Mouse (Mus musculus) forebrain, embryonic 11.5 days (tissue): ENCODE results near the gene Scamp5. TPM values are rescaled to one million over a fixed set of nuclear protein-coding genes. Genes with fewer than 3 reads are reported as not detected.

Source experiments
- ATAC-seq: fragments of 200-750 bp; cut with Nextera tagmentation; replicated peaks from 2 replicates; pipeline ENCODE4 v1.8.0; 2017; ENCODE audit warnings: moderate TSS enrichment; ENCODE audit not compliant: low FRiP score
- DNase-seq: peaks from one replicate; pipeline ENCODE4 v3.0.0-alpha.2; 2017; ENCODE audit warnings: low spot score
- H3K27ac ChIP-seq: fragments of 300-500 bp; sonication (generic); 2 replicates; pipeline ENCODE4 v1.5.1; 2014; ENCODE audit warnings: low read depth, low read length
- H3K27me3 ChIP-seq: fragments of 300-500 bp; sonication (generic); 2 replicates; pipeline ENCODE4 v1.6.1; 2014; ENCODE audit warnings: mild to moderate bottlenecking, low read length, mixed read lengths; ENCODE audit not compliant: control insufficient read depth, insufficient read depth
- H3K36me3 ChIP-seq: fragments of 300-500 bp; sonication (generic); 2 replicates; pipeline ENCODE4 v1.6.1; 2014; ENCODE audit warnings: mild to moderate bottlenecking, low read length, moderate library complexity, mixed read lengths; ENCODE audit not compliant: control insufficient read depth, insufficient read depth
- H3K4me1 ChIP-seq: fragments of 300-500 bp; sonication (generic); replicated peaks from 2 replicates; pipeline ENCODE4 v1.6.1; 2014; ENCODE audit warnings: low read length, mixed read lengths; ENCODE audit not compliant: control insufficient read depth, insufficient read depth
- H3K4me2 ChIP-seq: fragments of 300-500 bp; sonication (generic); 2 replicates; pipeline ENCODE4 v1.6.1; 2014; ENCODE audit warnings: low read depth, mild to moderate bottlenecking, low read length, moderate library complexity, mixed read lengths; ENCODE audit not compliant: severe bottlenecking
- H3K4me3 ChIP-seq: fragments of 300-500 bp; sonication (generic); 2 replicates; pipeline ENCODE4 v1.5.1; 2014; ENCODE audit warnings: low read depth, low read length
- H3K9ac ChIP-seq: fragments of 300-500 bp; sonication (generic); 2 replicates; pipeline ENCODE4 v1.6.1; 2014; ENCODE audit warnings: low read length
- H3K9me3 ChIP-seq: fragments of 300-500 bp; sonication (generic); 2 replicates; pipeline ENCODE4 v1.6.1; 2016; ENCODE audit warnings: low read length, mixed read lengths; ENCODE audit not compliant: control insufficient read depth
- WGBS: fragments of 180-500 bp; shearing (Covaris S2); extraction: QIAGEN DNeasy Blood & Tissue Kit; methylation state at CpG from one replicate; pipeline ENCODE4 v1.1.7; 2014; 5-methylcytosine and 5-hydroxymethylcytosine counted together
- polyA plus RNA-seq: library from polyadenylated mRNA; unstranded; fragments of >200 nt; fragmentation: Nextera tagmentation; extraction: Ambion mirVana; gene quantifications from 2 replicates; pipeline ENCODE4 v1.2.1, GENCODE M21; 2014

Scamp5 gene
- polyA plus RNA-seq, 1 experiment from 2014 or later: 15.5 TPM

DNA sequence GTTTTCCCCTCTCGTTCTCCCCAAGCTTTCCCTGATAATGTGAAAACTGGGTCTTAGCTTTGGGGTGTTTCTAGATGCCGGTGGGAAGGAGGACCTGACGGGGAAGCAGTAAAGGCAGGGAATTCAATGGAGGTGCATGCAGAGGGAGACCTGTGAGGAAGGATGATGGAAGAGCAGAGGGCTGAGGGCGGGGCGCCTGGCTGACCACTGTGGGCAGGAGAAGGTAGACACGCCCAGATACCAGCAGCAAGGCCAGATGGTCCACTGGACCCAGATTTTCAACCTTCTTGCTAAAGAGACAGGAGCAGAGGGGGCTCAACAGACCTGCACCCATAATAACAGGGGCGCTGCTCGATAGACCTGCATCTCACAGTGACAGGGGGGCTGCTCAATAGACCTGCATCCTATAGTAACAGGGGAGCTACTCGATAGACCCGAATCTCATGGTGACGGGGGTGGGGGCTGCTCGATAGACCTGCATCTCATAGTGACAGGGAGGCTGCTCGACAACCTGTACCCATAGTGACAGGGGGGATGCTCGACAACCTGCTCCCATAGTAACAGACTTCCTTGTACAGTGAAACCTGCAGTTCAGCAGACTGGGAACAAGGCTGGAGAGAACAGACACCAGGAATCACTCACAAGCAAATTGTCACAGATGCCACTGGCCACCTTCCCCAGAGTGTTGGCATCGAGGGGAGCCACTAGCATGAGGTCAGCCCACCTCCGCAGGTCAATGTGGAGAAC is 48.2 kb downstream of the Scamp5 start:
- no peaks in the 10 kb centered on the region for H3K4me1 ChIP-seq
- no peaks in the 10 kb centered on the region for H3K9me3 ChIP-seq
- no peaks in the 10 kb centered on the region for H3K27me3 ChIP-seq
- DNase-seq (no peak), ATAC-seq (no peak)
- 88% methylated on average over 16 of the region's 16 CpGs for WGBS
- H3K27ac ChIP-seq: no peak overlapping the region
- no peak overlapping the region for H3K4me2 ChIP-seq
- no peak overlapping the region for H3K4me3 ChIP-seq
- no peak overlapping the region for H3K9ac ChIP-seq
- no peaks in the 10 kb centered on the region for H3K36me3 ChIP-seq

DNA sequence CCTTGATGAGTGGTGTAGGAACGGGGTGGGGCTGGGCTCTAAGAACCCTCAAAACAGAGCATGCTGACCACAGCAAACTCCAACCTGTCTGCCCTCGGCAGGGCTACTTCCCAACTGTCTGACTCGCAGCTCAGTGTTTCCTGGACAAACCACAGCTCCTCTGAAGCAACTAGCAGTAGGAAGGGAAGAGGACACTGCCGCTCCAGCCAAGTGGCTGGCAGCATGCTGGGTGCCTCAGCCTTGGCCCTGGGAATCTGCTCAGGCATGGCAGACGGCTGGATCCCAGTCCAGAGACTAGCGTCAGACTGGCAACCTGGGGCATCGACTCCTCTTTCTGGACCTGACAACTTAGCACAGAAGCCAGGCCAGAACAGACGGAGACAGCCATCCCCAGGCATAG is 50.5 kb downstream of the Scamp5 start:
- 89% methylated on average over 8 of the region's 8 CpGs for WGBS
- no peak overlapping the region for H3K4me2 ChIP-seq

DNA sequence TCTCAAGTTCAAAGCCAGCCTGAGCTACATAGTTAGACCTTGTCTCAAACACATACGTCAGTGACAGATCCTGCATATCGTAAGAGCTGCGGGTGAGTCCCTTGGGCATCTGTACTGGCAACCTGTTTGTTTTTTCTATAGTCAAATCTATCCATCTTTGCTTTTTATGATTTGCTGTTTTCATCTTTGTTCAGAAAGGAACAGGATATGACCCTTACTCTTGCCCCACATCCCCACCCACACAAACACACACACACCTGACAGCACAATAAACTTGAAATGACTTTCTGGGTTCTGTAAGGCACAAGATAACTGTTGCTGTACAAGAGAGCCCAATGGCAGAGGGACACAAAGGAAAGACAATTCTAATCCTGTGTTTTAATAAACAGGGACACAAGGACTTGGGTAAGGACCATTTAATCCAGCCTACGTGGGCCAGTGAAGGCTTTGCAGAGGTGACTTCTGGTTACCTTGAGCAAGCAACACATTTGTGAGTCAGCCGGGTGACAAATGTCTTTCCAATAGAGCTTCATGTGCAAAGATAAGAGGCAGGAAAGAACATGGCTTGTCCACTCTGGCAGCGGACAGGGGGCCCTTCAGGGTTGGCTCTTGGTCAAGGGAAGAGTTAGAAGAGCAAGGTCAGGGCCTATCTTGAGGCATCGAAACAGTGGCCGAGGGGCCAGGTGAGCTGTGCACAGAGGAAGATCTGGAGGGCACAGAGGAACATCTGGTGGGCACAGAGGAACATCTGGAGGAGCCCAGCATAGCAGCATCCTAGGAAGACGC is 60.5 kb downstream of the Scamp5 start:
- 93% methylated on average over 9 of the region's 9 CpGs for WGBS
- no peaks in the 10 kb centered on the region for H3K4me1 ChIP-seq
- no peaks in the 10 kb centered on the region for H3K27me3 ChIP-seq
- H3K4me2 ChIP-seq: no peak overlapping the region
- no peaks in the 10 kb centered on the region for H3K9me3 ChIP-seq
- no peak overlapping the region for H3K9ac ChIP-seq
- H3K27ac ChIP-seq: no peak overlapping the region
- DNase-seq: no peak
- no peaks in the 10 kb centered on the region for H3K36me3 ChIP-seq
- no peak overlapping the region for H3K4me3 ChIP-seq
- ATAC-seq: no peak

More for the DNA sequence above, 50.5 kb downstream of the Scamp5 start:
- DNase-seq: no peak
- no peak for ATAC-seq
- H3K4me1 ChIP-seq: no peaks in the 10 kb centered on the region
- H3K27ac ChIP-seq: no peak overlapping the region
- no peak overlapping the region for H3K9ac ChIP-seq
- H3K27me3 ChIP-seq: no peaks in the 10 kb centered on the region
- H3K36me3 ChIP-seq: no peaks in the 10 kb centered on the region
- H3K4me3 ChIP-seq: no peak overlapping the region
- no peaks in the 10 kb centered on the region for H3K9me3 ChIP-seq

DNA sequence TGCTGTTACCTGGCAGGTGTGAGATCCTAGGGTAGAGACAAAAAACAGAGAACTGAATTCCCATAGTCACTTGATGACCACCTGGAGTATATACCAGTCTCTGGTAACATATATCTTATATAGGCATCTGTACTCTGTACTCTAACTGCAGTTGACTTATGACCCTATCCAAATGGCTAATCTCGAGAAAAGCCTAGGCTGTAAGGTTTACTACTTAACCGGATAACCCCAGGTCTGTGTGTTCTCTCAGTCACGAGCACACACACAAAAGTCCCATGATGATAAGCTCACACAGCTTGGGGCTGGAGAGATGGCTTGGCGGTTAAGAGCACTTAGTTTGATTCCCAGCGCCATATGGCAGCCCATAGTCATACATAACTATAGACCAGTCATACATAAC is 61.5 kb downstream of the Scamp5 start:
- no peak for ATAC-seq
- no peaks in the 10 kb centered on the region for H3K9me3 ChIP-seq
- H3K9ac ChIP-seq: no peak overlapping the region
- no peaks in the 10 kb centered on the region for H3K27me3 ChIP-seq
- H3K4me1 ChIP-seq: no peaks in the 10 kb centered on the region
- H3K36me3 ChIP-seq: no peaks in the 10 kb centered on the region
- H3K27ac ChIP-seq: no peak overlapping the region
- H3K4me3 ChIP-seq: no peak overlapping the region
- H3K4me2 ChIP-seq: no peak overlapping the region
- 92% methylated on average over 5 of the region's 5 CpGs for WGBS
- no peak for DNase-seq

DNA sequence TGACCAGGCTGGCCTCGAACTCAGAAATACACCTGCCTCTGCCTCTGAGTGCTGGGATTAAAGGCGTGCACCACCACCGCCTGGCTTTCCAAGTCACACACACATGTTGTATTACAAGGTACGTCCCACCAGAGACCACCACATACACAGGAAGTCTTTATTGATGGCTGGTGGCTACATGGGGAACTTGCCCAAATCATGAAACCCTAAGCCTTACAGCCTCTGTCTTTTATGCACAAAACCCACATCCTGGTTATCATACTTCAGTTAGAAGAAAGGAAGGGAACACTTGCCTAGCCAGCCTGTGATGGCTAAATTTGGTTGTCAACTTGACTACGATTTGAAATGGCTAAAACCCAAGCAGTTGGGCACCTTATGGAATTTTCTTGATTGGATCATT is 63.8 kb downstream of the Scamp5 start:
- Histone ChIP-seq H3K36me3 (no peaks in the 10 kb centered on the region), H3K27me3 (no peaks in the 10 kb centered on the region), H3K9ac (no peak overlapping the region), H3K4me3 (no peak overlapping the region), H3K4me2 (no peak overlapping the region), H3K9me3 (peaks cover 3% of the 10 kb centered on the region; the same call in 1 of the 2 replicates), H3K27ac (no peak overlapping the region), H3K4me1 (no peaks in the 10 kb centered on the region)
- ATAC-seq: no peak
- DNase-seq: no peak
- 89% methylated on average over 5 of the region's 5 CpGs for WGBS

DNA sequence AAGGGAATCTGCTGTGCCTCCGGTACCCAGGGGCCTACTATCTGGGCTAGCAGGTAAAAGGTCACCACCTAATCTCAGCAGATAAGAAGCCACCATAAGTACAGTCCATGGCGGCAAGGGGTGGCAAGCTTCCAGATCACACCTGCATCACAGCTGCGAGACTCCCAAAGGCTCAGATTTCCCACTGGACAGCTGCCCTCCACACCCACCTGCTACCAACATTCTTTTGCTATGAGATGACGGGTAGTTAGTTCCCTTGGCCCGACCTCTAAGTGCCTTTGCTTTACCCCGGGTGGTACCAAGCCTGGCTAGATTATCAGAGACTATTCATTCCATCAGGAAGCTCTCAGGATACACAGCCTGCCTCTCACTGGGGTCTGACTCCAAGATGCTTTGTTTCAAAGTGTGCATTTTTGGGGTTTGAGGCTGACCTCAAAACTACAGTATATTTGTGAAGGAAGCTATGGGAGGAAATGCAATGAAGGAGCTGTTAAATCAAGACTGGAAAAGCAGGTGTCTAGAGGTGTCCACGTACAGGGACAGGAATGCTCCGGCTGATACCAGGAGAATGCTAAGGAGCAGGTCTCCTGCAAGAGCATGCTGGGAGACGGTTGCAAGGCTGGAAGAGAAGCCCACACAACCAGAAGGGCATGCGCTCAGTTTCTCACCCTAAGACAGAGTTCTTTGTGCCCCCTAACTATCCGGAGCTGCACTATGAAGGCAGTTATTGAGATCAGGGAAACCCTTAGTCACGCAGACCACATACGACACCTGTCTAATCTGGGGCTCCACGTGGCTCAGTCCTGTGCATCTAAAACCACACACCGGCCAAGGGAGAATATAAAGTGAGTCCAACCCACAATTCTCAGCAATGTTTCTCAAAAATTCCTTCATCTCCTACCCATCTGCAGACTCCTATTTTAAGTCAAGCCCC is 65.3 kb downstream of the Scamp5 start:
- DNase-seq (no peak), ATAC-seq (no peak)
- Histone ChIP-seq H3K9me3 (peaks cover 5% of the 10 kb centered on the region), H3K4me2 (no peak overlapping the region), H3K27ac (no peak overlapping the region), H3K9ac (no peak overlapping the region), H3K36me3 (no peaks in the 10 kb centered on the region), H3K4me3 (no peak overlapping the region), H3K4me1 (no peaks in the 10 kb centered on the region), H3K27me3 (no peaks in the 10 kb centered on the region)
- WGBS: 89% methylated on average over 15 of the region's 15 CpGs

DNA sequence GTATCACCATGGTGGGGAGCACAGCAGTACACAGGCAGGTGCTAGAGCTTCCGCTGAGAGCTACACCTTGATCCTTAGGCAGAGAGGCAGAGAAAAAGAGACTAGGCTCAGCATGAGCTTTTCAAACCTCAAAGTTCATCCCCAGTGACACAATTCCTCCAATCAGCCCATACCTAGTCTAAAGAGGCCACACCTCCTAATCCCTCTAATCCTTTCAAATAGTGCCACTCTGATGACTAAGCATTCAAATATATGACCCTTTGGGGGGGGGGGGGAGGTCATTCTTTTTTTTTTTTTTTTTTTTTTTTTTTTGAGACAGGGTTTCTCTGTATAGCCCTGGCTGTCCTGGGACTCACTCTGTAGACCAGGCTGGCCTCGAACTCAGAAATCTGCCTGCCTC is 69.1 kb downstream of the Scamp5 start:
- ATAC-seq (no peak), DNase-seq (no peak)
- Histone ChIP-seq H3K36me3 (no peaks in the 10 kb centered on the region), H3K4me2 (no peak overlapping the region), H3K4me1 (no peaks in the 10 kb centered on the region), H3K27me3 (no peaks in the 10 kb centered on the region), H3K4me3 (no peak overlapping the region), H3K9me3 (peaks cover 5% of the 10 kb centered on the region), H3K9ac (no peak overlapping the region), H3K27ac (no peak overlapping the region)
- 100% methylated on average over 2 of the region's 2 CpGs for WGBS

DNA sequence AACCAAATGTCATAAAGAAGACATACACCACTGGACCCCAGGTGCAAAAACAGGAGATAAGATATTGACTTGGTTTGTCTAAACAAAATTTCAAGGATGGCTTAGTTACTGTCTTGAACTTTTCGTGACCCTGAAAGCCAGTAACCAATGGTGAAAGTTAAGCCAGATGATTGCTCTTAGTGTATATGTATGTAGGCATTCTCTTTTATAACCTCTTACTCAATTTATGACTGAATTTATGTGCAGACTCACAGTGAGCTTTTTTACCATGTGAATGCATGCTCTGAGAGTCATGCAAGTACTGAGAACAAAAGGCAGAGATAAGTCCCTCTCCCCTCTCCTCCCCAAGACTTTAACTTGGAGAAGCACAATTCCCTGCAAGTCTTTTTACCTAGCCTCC is 75.0 kb downstream of the Scamp5 start:
- 89% methylated on average over 1 of the region's 1 CpGs for WGBS
- Histone ChIP-seq H3K36me3 (no peaks in the 10 kb centered on the region), H3K9me3 (no peaks in the 10 kb centered on the region), H3K4me2 (no peak overlapping the region), H3K4me3 (no peak overlapping the region), H3K27ac (no peak overlapping the region), H3K9ac (no peak overlapping the region), H3K27me3 (no peaks in the 10 kb centered on the region), H3K4me1 (no peaks in the 10 kb centered on the region)
- ATAC-seq (no peak), DNase-seq (no peak)
